Mouse (Mus musculus) CD8-positive naive resting alpha-beta T cell, adult 2 months (primary cell): ENCODE data around the gene Pfdn6.
"Not testable (repeated sequence)": the region's sequence is repeated elsewhere in the genome, so short reads cannot be mapped to it uniquely, and the experiment has no call there.

ENCODE experiments used
- DNase-seq, 2 experiments: peaks; one replicate each; pipeline ENCODE4 v3.0.0; 2022; ENCODE audit warnings: low read depth in 2 of 2, low spot score in 2 of 2

The Pfdn6 gene

GRCm38 (mm10) chr17:33900281-33900988 lies 39.7 kb downstream of the Pfdn6 start:
- no peak for DNase-seq

DNA sequence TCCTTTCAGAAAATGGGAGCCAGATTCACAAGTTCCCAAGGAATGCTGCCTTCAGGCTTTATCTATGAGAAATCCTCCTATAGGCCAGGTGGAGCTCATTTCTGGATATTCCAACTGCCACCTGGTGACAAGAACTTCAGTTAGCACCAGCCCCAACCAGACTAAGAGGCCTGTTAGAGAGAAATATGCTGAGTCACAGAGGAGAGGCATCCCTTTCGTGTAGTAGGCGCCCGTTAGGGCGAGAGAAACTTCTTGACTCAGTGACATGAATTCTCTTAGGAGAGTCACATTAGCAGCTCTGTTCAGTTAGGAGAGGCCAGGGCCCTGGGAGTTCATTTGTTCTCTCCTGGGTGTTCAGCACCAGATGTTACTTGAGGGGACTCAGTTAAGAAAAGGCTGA lies 40.5 kb downstream of the Pfdn6 start:
- no peak for DNase-seq

DNA sequence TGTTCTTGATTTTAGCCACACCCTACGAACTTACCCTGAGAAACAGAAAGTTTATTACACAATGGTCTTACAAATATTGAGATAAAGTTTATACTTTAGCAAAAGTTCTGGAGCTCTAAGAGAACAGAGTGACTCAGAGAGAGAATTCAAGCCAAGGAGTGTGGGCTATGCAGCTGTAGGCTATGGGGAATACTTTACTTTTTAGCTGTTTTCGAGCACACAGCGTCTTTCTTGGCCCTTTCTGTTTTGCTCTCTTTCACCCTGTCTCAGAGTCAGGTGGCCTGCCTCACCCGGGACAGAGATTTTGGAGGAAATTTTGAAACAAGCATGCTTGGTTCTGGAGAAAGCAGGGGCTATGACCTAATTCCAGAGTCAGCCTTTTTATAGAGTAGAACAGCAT lies 42.0 kb downstream of the Pfdn6 start:
- DNase-seq = not testable (repeated sequence)

GRCm38 (mm10) chr17:33897114-33897794 lies 42.9 kb downstream of the Pfdn6 start:
- DNase-seq = peak in 1 of 2 experiments; percentile 47

DNA sequence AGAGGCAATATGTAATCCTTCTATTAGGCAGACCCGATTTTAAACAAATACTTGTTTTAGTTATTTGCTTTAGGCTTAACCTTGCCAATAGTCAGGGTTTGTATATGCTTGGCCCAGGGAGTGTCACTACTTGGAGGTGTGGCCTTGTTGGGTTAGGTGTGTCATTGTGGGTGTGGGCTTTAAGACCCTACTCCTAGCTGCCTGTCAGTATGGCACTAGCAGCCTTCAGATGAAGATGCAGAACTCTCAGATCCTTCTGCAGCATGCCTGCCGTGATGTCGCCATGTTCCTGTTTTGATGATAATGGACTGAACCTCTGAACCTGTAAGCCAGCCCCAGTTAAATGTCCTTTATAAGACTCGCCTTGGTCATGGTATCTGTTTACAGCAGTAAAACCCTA lies 47.1 kb downstream of the Pfdn6 start:
- not testable (repeated sequence) for DNase-seq

DNA sequence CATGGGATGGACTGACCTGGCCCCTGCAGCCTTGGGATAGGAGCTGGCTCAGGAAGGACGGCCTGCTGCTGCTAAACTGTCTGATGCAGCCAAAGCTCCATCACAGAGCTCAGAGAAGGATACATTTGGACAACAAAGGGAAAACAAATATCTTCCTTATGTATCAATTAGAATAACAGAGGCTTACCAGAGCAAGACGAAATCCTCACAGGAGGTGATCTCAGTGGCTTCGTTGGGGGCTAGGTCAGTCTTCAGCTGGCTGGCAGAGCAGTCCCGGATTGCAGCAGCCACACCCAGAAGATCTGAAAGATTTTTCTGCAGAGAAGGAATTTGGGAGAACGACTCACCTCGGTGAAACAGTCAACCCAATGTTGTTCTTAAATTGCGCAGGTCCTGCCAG lies 47.7 kb downstream of the Pfdn6 start:
- no peak for DNase-seq

DNA sequence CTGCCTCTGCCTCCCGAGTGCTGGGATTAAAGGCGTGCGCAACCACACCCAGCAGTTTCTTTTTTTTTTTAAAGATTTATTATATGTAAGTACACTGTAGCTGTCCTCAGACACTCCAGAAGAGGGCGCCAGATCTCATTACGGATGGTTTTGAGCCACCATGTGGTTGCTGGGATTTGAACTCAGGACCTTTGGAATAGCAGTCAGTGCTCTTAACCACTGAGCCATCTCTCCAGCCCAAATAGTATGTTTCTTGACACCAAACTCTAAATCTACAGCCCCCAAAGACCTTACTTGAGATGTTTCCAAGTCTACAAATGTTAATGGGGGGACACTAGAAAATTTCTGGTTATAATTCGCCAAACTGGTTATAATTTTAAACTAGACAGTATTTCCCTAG lies 48.3 kb downstream of the Pfdn6 start:
- DNase-seq = not testable (repeated sequence)

DNA sequence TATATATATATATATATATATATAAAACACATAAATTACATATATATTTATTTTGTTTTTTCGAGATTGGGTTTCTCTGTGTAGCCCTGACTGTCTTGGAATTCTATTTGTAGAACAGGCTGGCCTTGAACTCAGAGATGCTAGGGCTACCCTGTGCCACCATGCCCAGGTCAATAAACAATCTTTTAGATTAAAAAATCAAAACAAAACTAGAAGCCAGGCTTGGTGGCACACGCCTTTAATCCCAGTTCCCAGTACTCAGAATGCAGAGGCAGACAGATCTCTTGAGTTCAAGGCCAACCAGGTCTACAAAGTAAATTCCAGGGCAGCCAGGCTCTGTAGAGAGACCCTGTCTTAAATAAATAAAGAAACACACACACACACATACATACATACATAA lies 48.8 kb downstream of the Pfdn6 start:
- no peak for DNase-seq

DNA sequence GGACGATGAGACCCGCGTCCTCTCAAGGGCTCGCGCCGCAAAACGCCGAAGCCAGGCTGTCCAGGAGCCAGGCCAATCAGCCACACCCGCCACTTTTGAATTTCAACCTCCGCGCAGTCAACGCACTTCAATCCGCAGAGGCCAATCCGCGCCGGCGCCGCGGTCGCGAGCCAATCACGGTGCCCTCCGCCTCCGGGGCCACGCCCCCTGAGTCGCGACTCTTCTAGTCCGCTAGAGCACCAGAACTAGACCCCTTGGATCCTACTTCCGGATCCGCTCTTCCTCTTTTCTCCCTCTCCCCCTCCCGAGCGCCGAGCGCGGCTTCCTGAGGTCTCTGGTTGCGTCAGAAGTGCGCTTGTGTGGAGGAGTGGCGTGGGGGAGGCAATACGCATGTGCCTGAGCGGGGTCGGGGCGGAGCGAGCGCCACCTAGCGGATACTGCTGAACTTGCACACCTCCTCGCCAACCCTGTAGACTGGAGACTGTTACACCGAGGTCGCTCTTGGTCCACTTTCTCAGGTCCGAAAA lies 49.5 kb downstream of the Pfdn6 start, which contains the start of gene Kifc1:
TSS of gene Kifc1 (minus strand) at position 129 of the 527 bp plus-strand sequence.
- DNase-seq = peak; percentile 99 to 100

GRCm38 (mm10) chr17:33889941-33890532 lies 50.1 kb downstream of the Pfdn6 start:
- DNase-seq = not testable (repeated sequence)
